Mouse (Mus musculus): ENCODE results near the gene Gm3376. TPM values are rescaled to one million over a fixed set of nuclear protein-coding genes. Genes with fewer than 3 reads are reported as not detected.
"Not testable (repeated sequence)": the region's sequence is repeated elsewhere in the genome, so short reads cannot be mapped to it uniquely, and the experiment has no call there.

The Gm3376 gene
- 0.19 TPM in 1 of 2 replicates, not detected in the other for polyA plus RNA-seq (2015; fragmentation: Nextera tagmentation; extraction: Ambion mirVana)

GRCm38 (mm10) chrY:3771373-3771772 lies at the start of gene Gm3376:
Gene Gm3376 (plus strand): TSS chrY:3771673.
- H3K27ac ChIP-seq (replicated peaks); H3K4me2 ChIP-seq (replicated peaks); ATAC-seq (ENCODE audit: insufficient number of reproducible peaks, low FRiP score, low TSS enrichment, low read depth); H3K9me3 ChIP-seq (replicated peaks); H3K4me3 ChIP-seq (replicated peaks); H3K36me3 ChIP-seq; H3K4me1 ChIP-seq; H3K27me3 ChIP-seq; H3K9ac ChIP-seq: not testable (repeated sequence)
- WGBS: no CpG with 5 or more reads among the region's 9 CpGs

All from embryonic facial prominence, embryonic 15.5 days (tissue).